Mouse (Mus musculus): Measurements from ENCODE around the gene Gapdhs. TPM values are rescaled to one million over a fixed set of nuclear protein-coding genes. Genes with fewer than 3 reads are reported as not detected.
A peak's percentile ranks its signal among the peaks of the same experiment; 100 is the strongest.

Gapdhs gene
- total and polyA plus RNA-seq, 3 experiments, result 0.49 TPM; not detected in 2

- H3K27me3 ChIP-seq (ENCODE audit: control insufficient read depth in 1 of 2, insufficient read depth in 2 of 2, low read length in 2 of 2), result no peaks in the 10 kb centered on the region; a peak in 1 of 4 replicates
- H3K9ac ChIP-seq (ENCODE audit: control insufficient read depth, low read depth, low read length, poor library complexity, severe bottlenecking), result no peak overlapping the region
- H3K9me3 ChIP-seq (replicated peaks; ENCODE audit: insufficient read depth, low read length), result no peaks in the 10 kb centered on the region
- H3K27ac ChIP-seq (ENCODE audit: control insufficient read depth, low read depth, low read length), result no peak overlapping the region
- DNase-seq (ENCODE audit: low read depth, low spot score), result no peak
- no peaks in the 10 kb centered on the region for H3K79me2 ChIP-seq (ENCODE audit: control insufficient read depth, insufficient read depth, low read length, poor library complexity)
- H3K36me3 ChIP-seq (ENCODE audit: control insufficient read depth in 1 of 2, insufficient read depth in 2 of 2, low read length in 2 of 2), result peaks cover 0 to 13% of the 10 kb centered on the region in 2 experiments; a peak in 2 of 4 replicates
- TF ChIP-seq CHD1 (IDR thresholded peaks at IDR 0.05; ENCODE audit: low read depth, low read length) (no peak), POLR2AphosphoS2 (IDR thresholded peaks at IDR 0.05; ENCODE audit: low read length) (no peak), JUND (IDR thresholded peaks at IDR 0.05; ENCODE audit: low read depth, low read length) (no peak), UBTF (IDR thresholded peaks at IDR 0.05; ENCODE audit: borderline replicate concordance, insufficient read depth, low read depth, low read length) (no peak), USF2 (IDR thresholded peaks at IDR 0.05; ENCODE audit: borderline replicate concordance in 1 of 2, insufficient read depth in 1 of 2, low read depth in 1 of 2, low read length in 2 of 2) (no peak), MAX (IDR thresholded peaks at IDR 0.05; ENCODE audit: low read length) (no peak), MAZ (IDR thresholded peaks at IDR 0.05; ENCODE audit: low read depth, low read length) (no peak), MXI1 (IDR thresholded peaks at IDR 0.05; ENCODE audit: low read depth, low read length) (no peak), ZKSCAN1 (IDR thresholded peaks at IDR 0.05; ENCODE audit: low read depth, low read length) (no peak), CHD2 (IDR thresholded peaks at IDR 0.05; ENCODE audit: low read length) (no peak), SMC3 (IDR thresholded peaks at IDR 0.05; ENCODE audit: low read depth, low read length) (no peak), TCF12 (IDR thresholded peaks at IDR 0.05; ENCODE audit: low read depth, low read length) (no peak), MYB (IDR thresholded peaks at IDR 0.05; ENCODE audit: low read depth, low read length) (no peak), TBP (IDR thresholded peaks at IDR 0.05; ENCODE audit: low read depth, low read length) (no peak), ZNF384 (IDR thresholded peaks at IDR 0.05; ENCODE audit: low read depth, low read length) (no peak)
- H3K4me1 ChIP-seq (ENCODE audit: control insufficient read depth in 1 of 2, insufficient read depth in 2 of 2, low read length in 2 of 2), result peaks cover 5 to 21% of the 10 kb centered on the region in 2 experiments
- no peak overlapping the region for H3K4me3 ChIP-seq (ENCODE audit: control insufficient read depth in 1 of 2, insufficient read depth in 1 of 2, low read depth in 2 of 2, low read length in 2 of 2)
Observed at GRCm38 (mm10) chr7:30707441-30707840, 36.0 kb downstream of the Gapdhs start.

GRCm38 (mm10) chr7:30706214-30706882, 37.1 kb downstream of the Gapdhs start:
- TF ChIP-seq NELFE (IDR thresholded peaks at IDR 0.05; ENCODE audit: low read depth, low read length), result no peak
- peak; percentile 34; the same call in 1 of the 2 replicates for TF ChIP-seq GATA1 (IDR thresholded peaks at IDR 0.05; ENCODE audit: low read depth, low read length)
- 0 out of 2 replicates have a peak, but pooled peaks have one; percentile 21 for TF ChIP-seq TCF12 (IDR thresholded peaks at IDR 0.05; ENCODE audit: low read depth, low read length)
- peak in 1 of 2 experiments; percentile 36; a peak in 1 of 4 replicates for TF ChIP-seq EP300 (IDR thresholded peaks at IDR 0.05; ENCODE audit: low read depth in 1 of 2, low read length in 2 of 2)
- no peak for TF ChIP-seq MXI1 (IDR thresholded peaks at IDR 0.05; ENCODE audit: low read depth, low read length)
- Histone ChIP-seq H3K79me2 (ENCODE audit: control insufficient read depth, insufficient read depth, low read length, poor library complexity) (no peaks in the 10 kb centered on the region), H3K9ac (ENCODE audit: control insufficient read depth, low read depth, low read length, poor library complexity, severe bottlenecking) (no peak overlapping the region), H3K36me3 (ENCODE audit: control insufficient read depth in 1 of 2, insufficient read depth in 2 of 2, low read length in 2 of 2) (peaks cover 0 to 13% of the 10 kb centered on the region in 2 experiments; a peak in 2 of 4 replicates), H3K9me3 (replicated peaks; ENCODE audit: insufficient read depth, low read length) (no peaks in the 10 kb centered on the region), H3K4me3 (ENCODE audit: control insufficient read depth in 1 of 2, insufficient read depth in 1 of 2, low read depth in 2 of 2, low read length in 2 of 2) (no peak overlapping the region), H3K27ac (ENCODE audit: control insufficient read depth, low read depth, low read length) (no peak overlapping the region), H3K4me1 (ENCODE audit: control insufficient read depth in 1 of 2, insufficient read depth in 2 of 2, low read length in 2 of 2) (peaks cover 5 to 16% of the 10 kb centered on the region in 2 experiments), H3K27me3 (ENCODE audit: control insufficient read depth in 1 of 2, insufficient read depth in 2 of 2, low read length in 2 of 2) (no peaks in the 10 kb centered on the region; a peak in 2 of 4 replicates)
- peak; percentile 38 for DNase-seq (ENCODE audit: low read depth, low spot score)

Measured in MEL (cell line).